Mouse (Mus musculus): Measurements from ENCODE around the gene Hbs1l. TPM values are rescaled to one million over a fixed set of nuclear protein-coding genes. Genes with fewer than 3 reads are reported as not detected.

Gene Hbs1l
- polyA plus RNA-seq, 1 experiment from 2014 or later: 127 TPM

DNA sequence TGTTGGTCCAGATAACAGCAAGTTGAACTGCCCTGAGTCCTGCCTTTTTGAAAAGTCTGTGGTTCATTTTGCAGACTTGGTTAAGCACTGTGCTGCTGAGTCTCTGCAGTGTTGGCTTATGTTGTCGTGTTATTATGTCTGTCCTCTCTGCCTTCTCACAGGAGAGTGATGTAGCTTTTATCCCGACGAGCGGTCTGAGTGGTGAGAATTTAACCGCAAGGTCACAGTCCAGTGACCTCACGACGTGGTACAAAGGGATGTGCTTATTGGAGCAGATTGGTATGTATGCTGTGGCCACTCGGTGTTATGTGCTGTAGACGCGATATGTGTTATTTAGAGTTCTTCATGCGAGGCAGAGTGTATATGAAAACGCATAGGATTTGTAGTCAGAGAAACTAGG, 56.0 kb downstream of the Hbs1l start:
- H3K4me3 ChIP-seq: no peak overlapping the region
- no peak for DNase-seq (ENCODE audit: extremely low spot score, low spot score)
- no peaks in the 10 kb centered on the region for H3K27me3 ChIP-seq (ENCODE audit: poor library complexity, severe bottlenecking)
- H3K27ac ChIP-seq: no peak overlapping the region
- H3K4me1 ChIP-seq: no peaks in the 10 kb centered on the region
- H3K36me3 ChIP-seq (replicated peaks): peaks cover 81% of the 10 kb centered on the region
- WGBS: 78% methylated on average over 12 of the region's 12 CpGs
- H3K9me3 ChIP-seq: no peaks in the 10 kb centered on the region

DNA sequence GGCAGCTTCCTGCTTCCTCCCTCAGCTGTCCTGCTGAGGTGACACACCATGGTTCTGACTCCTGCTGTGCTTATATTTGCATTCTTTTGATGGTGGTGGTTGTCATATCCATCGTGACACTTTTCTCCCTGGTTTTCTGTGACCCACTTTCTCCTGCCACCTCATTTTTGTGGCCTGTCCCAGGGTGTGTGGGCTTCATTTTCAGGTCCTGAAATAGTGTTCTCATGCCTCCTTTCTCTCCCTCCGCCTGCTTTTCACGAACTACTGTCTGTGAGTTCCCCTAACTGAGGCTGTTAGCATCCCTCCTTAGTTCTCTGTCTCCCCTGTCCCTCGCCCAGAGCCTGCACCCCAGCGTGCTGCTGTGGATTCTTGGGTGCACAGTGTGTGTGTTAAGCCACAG, 58.1 kb downstream of the Hbs1l start:
- WGBS: 77% methylated on average over 5 of the region's 5 CpGs
- peaks cover 84% of the 10 kb centered on the region for H3K36me3 ChIP-seq (replicated peaks)
- H3K27me3 ChIP-seq (ENCODE audit: poor library complexity, severe bottlenecking): no peaks in the 10 kb centered on the region
- H3K9me3 ChIP-seq: no peaks in the 10 kb centered on the region
- DNase-seq (ENCODE audit: extremely low spot score, low spot score): no peak
- no peak overlapping the region for H3K27ac ChIP-seq
- no peak overlapping the region for H3K4me3 ChIP-seq
- no peaks in the 10 kb centered on the region for H3K4me1 ChIP-seq

DNA sequence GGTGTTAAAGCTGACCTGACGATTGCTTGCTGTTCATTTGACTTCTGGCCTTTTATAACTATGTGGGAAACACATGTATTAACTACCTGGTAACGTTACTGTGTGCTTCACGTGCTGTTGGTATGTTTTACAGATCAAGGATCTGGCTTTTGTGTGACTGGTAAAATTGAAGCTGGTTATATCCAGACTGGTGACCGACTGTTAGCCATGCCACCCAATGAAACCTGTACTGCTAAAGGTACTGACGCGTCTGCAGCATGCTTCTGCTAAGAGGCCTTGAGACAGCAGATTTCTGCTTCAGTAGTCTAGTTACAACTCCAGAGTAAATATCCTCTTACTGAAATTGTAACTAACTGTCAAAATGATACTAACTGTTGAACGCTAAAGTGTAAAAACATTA, 58.7 kb downstream of the Hbs1l start:
- Histone ChIP-seq H3K36me3 (replicated peaks) (peaks cover 87% of the 10 kb centered on the region), H3K27me3 (ENCODE audit: poor library complexity, severe bottlenecking) (no peaks in the 10 kb centered on the region), H3K27ac (no peak overlapping the region), H3K4me3 (no peak overlapping the region), H3K4me1 (no peaks in the 10 kb centered on the region), H3K9me3 (no peaks in the 10 kb centered on the region)
- 94% methylated on average over 7 of the region's 7 CpGs for WGBS
- DNase-seq (ENCODE audit: extremely low spot score, low spot score): no peak

DNA sequence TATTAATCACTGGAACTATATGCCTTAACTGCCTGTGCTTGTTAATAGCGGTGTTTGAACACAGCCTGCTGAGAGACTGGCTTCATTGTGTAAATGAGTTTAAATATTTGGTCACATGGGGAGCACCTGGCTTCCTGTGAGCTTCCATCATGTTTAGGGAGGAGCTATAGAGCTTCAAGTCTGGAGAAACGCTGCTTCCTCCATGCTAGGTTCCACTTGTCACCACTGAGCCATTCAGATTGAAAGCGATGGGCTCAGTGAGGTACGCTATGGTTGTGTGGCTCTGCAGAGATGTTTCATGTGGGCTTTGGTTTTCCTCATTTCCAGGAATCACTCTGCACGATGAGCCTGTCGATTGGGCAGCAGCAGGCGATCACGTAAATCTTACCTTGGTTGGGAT, 62.2 kb downstream of the Hbs1l start:
- 95% methylated on average over 8 of the region's 8 CpGs for WGBS
- H3K27me3 ChIP-seq (ENCODE audit: poor library complexity, severe bottlenecking): no peaks in the 10 kb centered on the region
- H3K4me1 ChIP-seq: no peaks in the 10 kb centered on the region
- H3K9me3 ChIP-seq: no peaks in the 10 kb centered on the region
- no peak for DNase-seq (ENCODE audit: extremely low spot score, low spot score)
- H3K27ac ChIP-seq: no peak overlapping the region
- H3K36me3 ChIP-seq (replicated peaks): peaks cover 85% of the 10 kb centered on the region
- no peak overlapping the region for H3K4me3 ChIP-seq

DNA sequence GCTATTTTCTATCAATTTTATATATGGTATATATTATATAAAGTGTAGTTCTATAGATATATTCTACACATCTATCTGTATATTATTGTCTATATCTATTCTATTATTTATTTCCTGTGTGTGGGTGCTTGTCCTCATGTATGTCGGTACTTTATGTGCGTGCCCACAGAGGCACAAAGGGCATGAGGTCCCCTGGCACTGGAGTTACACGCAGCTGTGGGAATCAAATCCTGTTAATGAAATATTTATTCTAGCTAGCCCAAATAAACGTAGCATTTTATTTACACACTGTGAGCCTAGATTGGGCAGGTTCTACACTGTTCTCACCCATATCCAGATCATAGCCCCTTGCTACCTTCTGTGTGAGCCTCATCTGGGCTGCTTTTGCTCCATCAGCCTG, 63.3 kb downstream of the Hbs1l start:
- H3K36me3 ChIP-seq (replicated peaks): peaks cover 84% of the 10 kb centered on the region
- no peak overlapping the region for H3K27ac ChIP-seq
- DNase-seq (ENCODE audit: extremely low spot score, low spot score): no peak
- no peaks in the 10 kb centered on the region for H3K4me1 ChIP-seq
- 93% methylated on average over 4 of the region's 4 CpGs for WGBS
- H3K9me3 ChIP-seq: no peaks in the 10 kb centered on the region
- no peak overlapping the region for H3K4me3 ChIP-seq
- H3K27me3 ChIP-seq (ENCODE audit: poor library complexity, severe bottlenecking): no peaks in the 10 kb centered on the region

DNA sequence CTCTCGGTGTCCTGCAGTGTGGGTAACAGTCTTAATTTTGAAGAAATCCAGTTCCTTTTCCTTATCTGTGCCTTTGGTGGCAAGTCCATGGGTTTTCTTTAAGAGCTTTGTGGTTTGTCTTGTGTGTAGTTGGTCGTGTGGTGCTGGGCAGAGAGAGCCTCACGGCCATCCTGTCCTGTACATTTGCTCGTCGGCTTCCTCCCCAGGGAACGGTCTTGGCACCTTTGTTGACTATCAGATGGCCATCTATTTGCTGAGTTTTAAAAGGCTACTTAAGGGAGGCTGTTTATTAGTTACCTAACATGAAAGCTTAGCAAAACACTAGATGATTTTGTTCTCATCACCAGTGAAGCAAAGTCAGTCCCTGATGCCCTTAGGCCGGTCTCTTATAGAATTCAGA, 66.1 kb downstream of the Hbs1l start:
- WGBS: 90% methylated on average over 7 of the region's 7 CpGs
- H3K4me1 ChIP-seq: no peaks in the 10 kb centered on the region
- peaks cover 84% of the 10 kb centered on the region for H3K36me3 ChIP-seq (replicated peaks)
- H3K27ac ChIP-seq: no peak overlapping the region
- no peak for DNase-seq (ENCODE audit: extremely low spot score, low spot score)
- H3K9me3 ChIP-seq: no peaks in the 10 kb centered on the region
- no peaks in the 10 kb centered on the region for H3K27me3 ChIP-seq (ENCODE audit: poor library complexity, severe bottlenecking)
- no peak overlapping the region for H3K4me3 ChIP-seq

DNA sequence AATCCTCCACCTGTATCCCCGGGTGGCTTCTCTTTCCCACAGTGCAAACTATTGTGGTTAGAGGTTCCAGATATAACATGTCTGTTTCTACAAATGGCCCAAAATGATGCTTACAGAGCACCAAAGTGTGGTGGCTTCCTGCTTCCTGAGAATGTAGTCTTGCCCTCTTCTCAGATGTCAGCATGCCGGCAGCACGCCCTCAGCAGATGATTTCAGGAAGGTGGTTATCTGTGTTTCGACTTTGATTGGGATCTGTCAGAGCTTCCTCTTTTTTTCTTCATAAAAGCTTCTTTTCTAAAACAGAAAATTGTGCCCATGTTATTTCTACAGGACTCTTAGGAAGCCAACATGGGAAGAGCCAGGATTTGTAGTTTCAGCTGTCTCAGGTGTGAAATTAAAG, 67.5 kb downstream of the Hbs1l start:
- 89% methylated on average over 4 of the region's 4 CpGs for WGBS
- H3K36me3 ChIP-seq (replicated peaks): peaks cover 91% of the 10 kb centered on the region
- no peaks in the 10 kb centered on the region for H3K27me3 ChIP-seq (ENCODE audit: poor library complexity, severe bottlenecking)
- no peak for DNase-seq (ENCODE audit: extremely low spot score, low spot score)
- H3K27ac ChIP-seq: no peak overlapping the region
- no peaks in the 10 kb centered on the region for H3K4me1 ChIP-seq
- H3K4me3 ChIP-seq: no peak overlapping the region
- H3K9me3 ChIP-seq: no peaks in the 10 kb centered on the region

DNA sequence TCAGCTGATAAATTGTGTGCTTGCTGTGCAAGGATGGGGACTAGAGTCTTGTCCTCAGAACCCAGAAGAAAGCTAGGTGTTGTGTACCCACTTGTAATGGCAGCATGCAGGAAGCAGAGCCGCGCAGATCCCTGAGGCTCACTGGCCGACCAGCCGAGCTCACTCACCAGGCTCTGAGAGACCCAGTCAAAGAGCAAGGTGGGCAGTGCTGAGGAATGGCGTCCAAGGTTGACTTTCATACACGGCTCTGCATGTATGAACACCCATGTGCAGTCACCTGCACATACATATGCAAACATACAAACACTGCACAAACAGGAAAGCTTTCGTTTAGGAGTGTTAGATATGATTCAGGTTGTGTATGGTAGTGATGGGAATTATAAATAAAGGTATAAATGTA, 69.2 kb downstream of the Hbs1l start:
- 95% methylated on average over 7 of the region's 7 CpGs for WGBS
- Histone ChIP-seq H3K9me3 (no peaks in the 10 kb centered on the region), H3K27ac (no peak overlapping the region), H3K4me3 (no peak overlapping the region), H3K4me1 (peaks cover 7% of the 10 kb centered on the region; the same call in 1 of the 2 replicates), H3K36me3 (replicated peaks) (peaks cover 93% of the 10 kb centered on the region), H3K27me3 (ENCODE audit: poor library complexity, severe bottlenecking) (no peaks in the 10 kb centered on the region)
- no peak for DNase-seq (ENCODE audit: extremely low spot score, low spot score)

DNA sequence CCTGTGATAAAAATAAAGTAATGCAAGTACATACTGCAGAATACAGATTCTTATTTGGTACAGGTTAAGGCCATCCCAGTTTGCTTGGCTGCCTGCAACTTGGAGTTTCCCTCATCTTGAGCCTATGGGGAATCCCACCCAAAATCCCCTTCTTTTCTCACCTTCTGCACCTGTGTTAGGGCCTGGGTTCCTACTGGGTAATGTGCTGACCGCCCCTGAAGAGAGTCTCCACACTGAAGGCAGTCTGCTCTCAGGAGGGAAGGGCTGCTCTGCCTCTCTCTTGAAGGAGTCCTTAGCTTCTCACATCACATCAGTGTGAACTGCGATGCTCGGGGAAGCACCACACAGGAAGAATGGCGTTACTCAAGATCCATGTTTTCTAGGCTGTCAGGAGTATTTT, 70.1 kb downstream of the Hbs1l start:
- peaks cover 86% of the 10 kb centered on the region for H3K36me3 ChIP-seq (replicated peaks)
- no peak for DNase-seq (ENCODE audit: extremely low spot score, low spot score)
- WGBS: 91% methylated on average over 4 of the region's 4 CpGs

DNA sequence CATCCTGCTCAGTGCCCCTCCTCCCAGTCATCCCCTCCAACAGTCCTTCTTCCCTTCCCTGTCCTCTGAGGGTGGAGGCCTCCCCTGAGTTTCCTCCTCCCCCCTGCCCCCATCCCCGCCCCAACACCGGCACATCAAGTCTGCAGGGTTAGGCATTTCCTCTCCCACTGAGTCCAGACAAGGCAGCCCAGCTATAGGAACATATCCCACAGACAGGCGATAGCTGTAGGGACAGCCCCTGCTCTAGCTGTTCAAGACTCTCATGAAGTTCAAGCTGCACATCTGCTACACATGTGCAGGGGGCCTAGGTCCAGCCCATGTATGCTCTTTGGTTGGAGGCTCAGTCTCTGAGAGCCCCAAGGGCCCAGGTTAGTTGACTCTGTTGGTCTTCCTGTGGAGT, 70.7 kb downstream of the Hbs1l start:
- WGBS: 86% methylated on average over 3 of the region's 3 CpGs
- peaks cover 83% of the 10 kb centered on the region for H3K36me3 ChIP-seq (replicated peaks)
- no peaks in the 10 kb centered on the region for H3K9me3 ChIP-seq
- peaks cover 7% of the 10 kb centered on the region; the same call in 1 of the 2 replicates for H3K4me1 ChIP-seq
- no peak for DNase-seq (ENCODE audit: extremely low spot score, low spot score)
- no peaks in the 10 kb centered on the region for H3K27me3 ChIP-seq (ENCODE audit: poor library complexity, severe bottlenecking)
- no peak overlapping the region for H3K27ac ChIP-seq
- no peak overlapping the region for H3K4me3 ChIP-seq

More for the DNA sequence above, 70.1 kb downstream of the Hbs1l start:
- Histone ChIP-seq H3K4me1 (peaks cover 7% of the 10 kb centered on the region; the same call in 1 of the 2 replicates), H3K27ac (no peak overlapping the region), H3K9me3 (no peaks in the 10 kb centered on the region), H3K27me3 (ENCODE audit: poor library complexity, severe bottlenecking) (no peaks in the 10 kb centered on the region), H3K4me3 (no peak overlapping the region)

DNA sequence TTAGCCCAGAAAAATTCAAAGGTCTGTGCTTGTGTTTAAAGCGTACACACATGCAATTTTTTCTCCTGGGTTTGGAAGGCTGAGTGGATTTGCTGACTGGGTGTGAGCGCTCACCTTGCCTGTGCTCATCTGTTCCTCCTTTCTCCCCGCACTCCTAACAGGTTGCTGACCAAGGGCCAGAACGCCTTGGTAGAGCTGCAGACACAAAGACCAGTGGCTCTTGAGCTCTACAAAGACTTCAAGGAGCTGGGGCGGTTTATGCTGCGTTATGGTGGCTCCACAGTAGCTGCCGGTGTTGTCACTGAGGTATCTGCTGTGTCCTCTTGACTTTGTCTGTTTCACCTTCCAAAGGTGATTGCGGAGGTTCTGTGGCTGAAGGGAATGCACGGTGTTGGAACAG, 71.7 kb downstream of the Hbs1l start:
- Histone ChIP-seq H3K27ac (no peak overlapping the region), H3K4me3 (no peak overlapping the region), H3K36me3 (replicated peaks) (peaks cover 77% of the 10 kb centered on the region), H3K27me3 (ENCODE audit: poor library complexity, severe bottlenecking) (no peaks in the 10 kb centered on the region), H3K9me3 (no peaks in the 10 kb centered on the region), H3K4me1 (peaks cover 7% of the 10 kb centered on the region; the same call in 1 of the 2 replicates)
- WGBS: 95% methylated on average over 9 of the region's 9 CpGs
- DNase-seq (ENCODE audit: extremely low spot score, low spot score): no peak

DNA sequence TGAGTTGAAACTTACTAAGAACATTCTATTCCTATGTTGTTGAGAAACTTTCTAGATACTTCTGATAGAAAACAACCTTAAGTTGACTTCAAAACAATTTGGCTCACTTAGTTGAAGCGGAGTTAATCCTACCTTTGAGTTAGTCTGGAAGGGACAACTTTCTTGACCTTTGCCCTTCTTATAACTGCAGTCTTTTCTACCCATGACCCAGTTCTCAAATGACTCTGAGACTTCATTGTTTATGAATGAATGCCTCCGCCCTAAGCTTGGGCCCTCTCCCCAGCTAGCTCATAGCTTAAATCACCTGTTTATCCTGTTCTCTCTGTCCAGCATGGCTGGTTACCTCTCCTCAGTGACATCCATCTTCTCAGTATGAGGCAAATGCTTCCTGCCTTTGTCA, 73.8 kb downstream of the Hbs1l start:
- Histone ChIP-seq H3K4me1 (peaks cover 7% of the 10 kb centered on the region; the same call in 1 of the 2 replicates), H3K4me3 (no peak overlapping the region), H3K27ac (no peak overlapping the region), H3K36me3 (replicated peaks) (peaks cover 57% of the 10 kb centered on the region), H3K27me3 (ENCODE audit: poor library complexity, severe bottlenecking) (no peaks in the 10 kb centered on the region), H3K9me3 (no peaks in the 10 kb centered on the region)
- DNase-seq (ENCODE audit: extremely low spot score, low spot score): no peak
- 53% methylated on average over 2 of the region's 2 CpGs for WGBS

DNA sequence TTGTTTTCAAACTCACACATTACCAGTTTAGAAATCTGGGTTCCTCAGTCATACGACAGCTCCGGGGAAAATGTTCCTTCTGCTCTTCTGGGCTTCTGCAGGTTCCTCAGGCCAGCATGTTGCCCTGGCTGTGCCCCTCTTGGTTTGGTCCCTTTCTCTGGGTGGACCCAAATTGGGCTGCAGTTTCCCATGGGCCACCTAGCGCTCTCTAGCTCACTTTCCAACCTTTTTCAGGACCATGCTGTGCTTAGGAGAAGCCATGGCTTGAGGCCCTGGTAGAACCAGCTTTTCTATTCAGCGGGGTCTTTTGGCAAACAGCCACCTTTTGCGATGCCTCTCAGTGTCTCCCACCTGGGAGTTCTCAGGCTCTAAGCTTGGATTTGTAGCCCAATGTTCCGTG, 76.5 kb downstream of the Hbs1l start:
- WGBS: 92% methylated on average over 6 of the region's 6 CpGs
- DNase-seq (ENCODE audit: extremely low spot score, low spot score): no peak
- Histone ChIP-seq H3K4me1 (peaks cover 7% of the 10 kb centered on the region; the same call in 1 of the 2 replicates), H3K27ac (no peak overlapping the region), H3K4me3 (no peak overlapping the region), H3K27me3 (ENCODE audit: poor library complexity, severe bottlenecking) (no peaks in the 10 kb centered on the region), H3K9me3 (no peaks in the 10 kb centered on the region), H3K36me3 (replicated peaks) (peaks cover 32% of the 10 kb centered on the region)

All from forebrain, embryonic 10.5 days (tissue).